Mouse (Mus musculus) forebrain, embryonic 16.5 days (tissue): ENCODE results near the gene Rps18. TPM values are rescaled to one million over a fixed set of nuclear protein-coding genes. Genes with fewer than 3 reads are reported as not detected.

Experiments
- ATAC-seq: fragments of 200-750 bp; cut with Nextera tagmentation; 2 replicates; pipeline ENCODE4 v1.8.0; 2017; ENCODE audit warnings: mild to moderate bottlenecking, moderate library complexity
- H3K27ac ChIP-seq: fragments of 300-500 bp; sonication (generic); 2 replicates; pipeline ENCODE4 v1.5.1; 2014; ENCODE audit warnings: low read length, control low read depth
- H3K27me3 ChIP-seq: fragments of 300-500 bp; sonication (generic); replicated peaks from 2 replicates; pipeline ENCODE4 v1.6.1; 2014; ENCODE audit warnings: low read length; ENCODE audit not compliant: control insufficient read depth, insufficient read depth
- H3K36me3 ChIP-seq: fragments of 300-500 bp; sonication (generic); 2 replicates; pipeline ENCODE4 v1.6.1; 2014; ENCODE audit not compliant: control insufficient read depth, insufficient read depth
- H3K4me1 ChIP-seq: fragments of 300-500 bp; sonication (generic); replicated peaks from 2 replicates; pipeline ENCODE4 v1.6.1; 2014; ENCODE audit warnings: low read length; ENCODE audit not compliant: control insufficient read depth, insufficient read depth
- H3K4me2 ChIP-seq: fragments of 300-500 bp; sonication (generic); 2 replicates; pipeline ENCODE4 v1.6.1; 2014; ENCODE audit warnings: mild to moderate bottlenecking, low read length, control low read depth
- H3K4me3 ChIP-seq: fragments of 300-500 bp; sonication (generic); replicated peaks from 2 replicates; pipeline ENCODE4 v1.5.1; 2014; ENCODE audit warnings: mild to moderate bottlenecking, low read length, control low read depth
- H3K9ac ChIP-seq: fragments of 300-500 bp; sonication (generic); replicated peaks from 2 replicates; pipeline ENCODE4 v1.6.1; 2014; ENCODE audit warnings: low read depth, low read length, control low read depth
- H3K9me3 ChIP-seq: fragments of 300-500 bp; sonication (generic); 2 replicates; pipeline ENCODE4 v1.6.1; 2016; ENCODE audit warnings: low read length; ENCODE audit not compliant: control insufficient read depth
- WGBS: fragments of 180-500 bp; shearing (Covaris S2); extraction: QIAGEN DNeasy Blood & Tissue Kit; methylation state at CpG from one replicate; pipeline ENCODE4 v1.1.7; 2014; 5-methylcytosine and 5-hydroxymethylcytosine counted together
- polyA plus RNA-seq: library from polyadenylated mRNA; unstranded; fragments of >200 nt; fragmentation: Nextera tagmentation; extraction: Ambion mirVana; gene quantifications from 2 replicates; pipeline ENCODE4 v1.2.1, GENCODE M21; 2015

Gene Rps18
- polyA plus RNA-seq, 1 experiment from 2014 or later = 811 TPM

DNA sequence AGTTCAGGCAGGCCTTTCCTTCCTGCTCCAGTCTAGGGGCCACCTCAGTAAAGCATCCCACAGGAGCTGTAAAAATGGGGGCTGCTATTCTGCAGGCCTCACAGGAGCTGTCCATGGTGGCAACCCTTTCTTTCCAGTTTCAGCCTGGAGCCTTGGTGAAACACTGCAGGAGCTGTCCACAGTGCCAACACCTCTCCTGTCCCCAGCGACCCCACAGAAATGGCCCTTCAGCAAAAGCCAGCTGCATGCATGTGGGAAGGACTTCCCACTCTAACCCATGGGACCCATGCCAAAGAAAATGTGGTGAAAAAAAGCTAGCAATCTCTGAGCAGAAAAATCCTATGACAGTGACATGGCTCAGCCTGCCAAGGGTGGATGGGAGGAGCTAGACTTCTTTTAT lies 16.9 kb upstream of the Rps18 start:
- Histone ChIP-seq H3K27ac (no peak overlapping the region), H3K4me3 (no peak overlapping the region), H3K4me2 (no peak overlapping the region), H3K36me3 (no peaks in the 10 kb centered on the region), H3K9me3 (no peaks in the 10 kb centered on the region), H3K4me1 (no peaks in the 10 kb centered on the region), H3K9ac (no peak overlapping the region), H3K27me3 (peaks cover 21% of the 10 kb centered on the region)
- ATAC-seq = no peak
- WGBS = 15% methylated on average over 1 of the region's 1 CpGs

DNA sequence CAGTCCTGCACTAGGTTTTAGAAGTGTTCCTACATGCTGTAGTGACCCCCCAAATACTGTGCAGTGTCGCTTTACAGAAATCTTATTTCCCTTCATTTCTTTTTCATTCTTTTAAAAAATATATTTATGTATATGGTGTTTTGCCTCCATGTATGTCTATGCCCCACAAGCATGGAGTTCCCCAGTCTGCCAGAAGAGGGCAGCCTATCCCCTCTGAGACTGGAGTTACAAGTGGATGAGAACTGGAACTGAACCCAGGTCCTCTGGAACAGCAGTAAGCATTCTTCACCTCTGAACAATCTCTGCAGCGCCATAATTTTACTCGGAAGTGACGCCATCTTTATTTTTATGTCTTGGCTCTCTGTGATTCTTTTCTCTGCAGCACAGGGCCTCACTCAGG lies 13.6 kb upstream of the Rps18 start:
- Histone ChIP-seq H3K4me1 (no peaks in the 10 kb centered on the region), H3K4me2 (no peak overlapping the region), H3K9ac (no peak overlapping the region), H3K9me3 (no peaks in the 10 kb centered on the region), H3K27me3 (0 out of 2 replicates have a peak, but pooled peaks cover 5% of the 10 kb centered on the region), H3K27ac (no peak overlapping the region), H3K36me3 (peaks cover 3% of the 10 kb centered on the region; the same call in 1 of the 2 replicates), H3K4me3 (no peak overlapping the region)
- 75% methylated on average over 4 of the region's 4 CpGs for whole genome bisulfite sequencing
- ATAC-seq = no peak

DNA sequence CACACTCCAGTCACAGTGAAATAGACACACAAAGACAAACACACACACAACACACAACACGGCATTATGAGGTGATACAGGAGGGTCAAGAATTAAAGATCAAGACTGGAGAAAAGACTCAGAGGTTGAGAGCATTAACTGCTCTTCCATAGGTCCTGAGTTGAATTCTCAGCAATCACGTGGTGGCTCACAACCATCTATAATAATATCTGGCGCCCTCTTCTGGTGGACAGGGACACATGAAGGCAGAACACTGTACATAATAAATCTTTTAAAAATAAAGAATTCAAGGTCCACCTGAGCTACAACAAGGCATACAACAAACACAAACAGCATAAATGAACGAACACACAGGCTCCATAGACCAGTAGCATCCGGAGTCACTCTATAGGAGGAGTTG lies 13.1 kb upstream of the Rps18 start:
- Histone ChIP-seq H3K4me1 (no peaks in the 10 kb centered on the region), H3K9me3 (no peaks in the 10 kb centered on the region), H3K4me2 (no peak overlapping the region), H3K27me3 (0 out of 2 replicates have a peak, but pooled peaks cover under 1% of the 10 kb centered on the region), H3K4me3 (no peak overlapping the region), H3K9ac (no peak overlapping the region), H3K27ac (no peak overlapping the region), H3K36me3 (peaks cover 3% of the 10 kb centered on the region; the same call in 1 of the 2 replicates)
- WGBS = 25% methylated on average over 5 of the region's 5 CpGs
- peak; percentile 67 for ATAC-seq

DNA sequence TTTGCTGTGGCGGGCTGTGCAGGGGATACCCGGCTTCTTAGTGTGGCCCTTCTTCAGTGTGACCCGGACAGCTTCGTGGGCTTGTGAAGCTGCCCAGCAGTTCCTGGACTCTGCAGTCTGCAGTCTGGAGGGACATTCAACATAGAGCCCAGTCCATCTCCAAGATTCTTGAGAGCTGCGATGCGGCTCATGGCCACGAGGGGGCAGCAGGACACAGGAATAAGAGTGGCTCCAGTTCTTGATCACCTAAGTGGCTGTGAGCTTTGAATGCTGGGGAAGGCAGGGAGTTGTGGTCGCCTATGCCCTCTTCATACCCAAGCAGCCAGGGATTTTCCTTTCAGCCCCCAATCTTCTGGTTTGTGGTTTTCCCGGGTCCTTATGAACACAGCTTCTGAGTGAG lies 12.7 kb upstream of the Rps18 start:
- Histone ChIP-seq H3K4me2 (no peak overlapping the region), H3K27me3 (no peaks in the 10 kb centered on the region), H3K27ac (no peak overlapping the region), H3K36me3 (peaks cover 3% of the 10 kb centered on the region; the same call in 1 of the 2 replicates), H3K4me3 (no peak overlapping the region), H3K9me3 (no peaks in the 10 kb centered on the region), H3K4me1 (no peaks in the 10 kb centered on the region), H3K9ac (no peak overlapping the region)
- peak; percentile 81 for ATAC-seq
- 3% methylated on average over 9 of the region's 9 CpGs for WGBS

DNA sequence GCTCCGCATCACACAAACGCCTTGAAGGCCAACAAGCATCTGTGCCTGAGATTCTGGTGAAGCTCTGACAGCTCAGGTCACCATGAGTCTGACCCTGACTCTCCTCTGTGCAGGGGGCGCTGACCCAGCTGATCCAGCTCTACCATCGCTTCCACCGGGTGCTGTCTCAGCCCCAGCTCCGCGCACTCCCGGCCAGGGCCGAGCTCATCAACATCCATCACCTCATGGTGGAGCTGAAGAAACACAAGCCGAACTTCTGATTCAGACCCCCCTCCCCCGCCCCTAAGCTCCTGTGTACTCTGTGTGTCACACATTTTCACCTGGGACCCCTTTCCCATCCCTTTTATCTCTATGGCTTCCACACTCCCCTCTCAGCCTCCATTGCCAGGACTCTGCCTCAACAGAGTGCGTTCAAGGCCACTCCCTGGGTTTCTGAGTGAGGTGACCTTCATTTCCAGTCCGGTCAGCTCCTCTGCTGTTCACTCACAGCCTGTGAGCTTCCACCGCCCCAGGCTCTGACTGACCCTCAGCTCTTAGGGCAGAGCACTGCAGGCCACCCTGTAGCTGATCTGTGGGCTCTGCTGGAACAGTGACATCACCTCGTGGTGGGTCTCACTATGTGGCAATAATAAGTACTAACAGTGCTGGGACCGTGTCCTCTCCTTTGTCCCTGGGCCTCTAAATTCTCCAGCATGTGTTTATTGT lies 10.2 kb upstream of the Rps18 start:
- Histone ChIP-seq H3K27me3 (no peaks in the 10 kb centered on the region), H3K4me1 (no peaks in the 10 kb centered on the region), H3K9me3 (no peaks in the 10 kb centered on the region), H3K4me2 (no peak overlapping the region), H3K36me3 (peaks cover 9% of the 10 kb centered on the region), H3K9ac (no peak overlapping the region), H3K4me3 (no peak overlapping the region), H3K27ac (no peak overlapping the region)
- WGBS = 93% methylated on average over 16 of the region's 16 CpGs
- no peak for ATAC-seq

DNA sequence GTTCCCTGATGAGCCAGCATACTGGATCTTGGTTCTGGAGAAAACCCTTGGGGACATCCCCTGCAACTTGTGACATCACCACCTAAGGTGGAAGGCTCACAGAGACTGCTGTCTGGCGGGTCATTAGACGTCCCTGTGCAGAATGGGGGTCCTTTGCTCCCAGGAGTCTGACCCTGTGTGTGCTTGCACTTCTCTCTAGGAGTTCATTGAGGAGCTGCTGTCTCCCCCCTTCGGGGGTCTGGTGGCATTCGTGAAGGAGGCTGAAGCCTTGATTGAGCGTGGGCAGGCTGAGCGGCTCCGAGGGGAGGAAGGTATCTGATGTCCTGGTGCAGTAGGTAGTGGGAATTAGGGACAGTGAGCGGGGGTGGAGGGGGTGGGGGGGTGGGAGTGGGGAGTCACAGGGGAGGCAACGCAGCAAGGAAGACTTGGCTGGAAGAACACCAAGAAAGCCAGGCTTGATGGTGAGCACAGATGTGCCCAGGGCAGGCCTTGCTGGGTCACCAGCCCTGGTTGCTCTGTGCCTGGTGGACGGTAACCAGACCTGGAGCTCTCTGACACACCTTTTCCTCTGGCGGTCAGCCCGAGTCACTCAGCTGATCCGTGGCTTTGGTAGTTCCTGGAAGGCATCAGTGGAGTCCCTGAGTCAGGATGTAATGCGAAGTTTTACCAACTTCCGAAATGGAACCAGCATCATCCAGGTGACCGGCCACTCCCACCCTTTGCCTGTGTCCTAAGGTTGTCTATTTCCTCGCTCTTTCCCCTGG lies 9.5 kb upstream of the Rps18 start:
- Histone ChIP-seq H3K9me3 (no peaks in the 10 kb centered on the region), H3K27me3 (no peaks in the 10 kb centered on the region), H3K9ac (no peak overlapping the region), H3K4me2 (no peak overlapping the region), H3K36me3 (peaks cover 9% of the 10 kb centered on the region), H3K4me3 (no peak overlapping the region), H3K4me1 (no peaks in the 10 kb centered on the region), H3K27ac (no peak overlapping the region)
- 92% methylated on average over 17 of the region's 17 CpGs for WGBS
- ATAC-seq = no peak

DNA sequence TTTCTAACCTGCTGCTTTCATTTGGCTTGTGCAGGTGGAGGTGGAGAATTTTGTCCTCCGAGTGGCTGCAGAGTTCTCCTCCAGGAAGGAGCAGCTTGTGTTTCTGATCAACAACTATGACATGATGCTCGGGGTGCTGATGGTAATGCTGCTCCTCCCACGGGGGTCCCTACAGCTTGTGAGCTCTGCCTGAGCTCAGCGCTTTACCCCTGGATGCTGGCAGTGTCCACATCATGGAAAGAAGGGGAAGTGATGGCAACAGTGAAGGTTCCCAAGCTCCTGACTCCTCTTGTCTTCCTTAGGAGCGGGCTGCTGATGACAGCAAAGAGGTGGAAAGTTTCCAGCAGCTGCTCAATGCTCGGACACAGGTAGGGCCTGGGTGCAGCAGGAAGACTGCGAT lies 7.1 kb upstream of the Rps18 start:
- no peak overlapping the region for H3K9ac ChIP-seq
- WGBS = 91% methylated on average over 7 of the region's 7 CpGs

DNA sequence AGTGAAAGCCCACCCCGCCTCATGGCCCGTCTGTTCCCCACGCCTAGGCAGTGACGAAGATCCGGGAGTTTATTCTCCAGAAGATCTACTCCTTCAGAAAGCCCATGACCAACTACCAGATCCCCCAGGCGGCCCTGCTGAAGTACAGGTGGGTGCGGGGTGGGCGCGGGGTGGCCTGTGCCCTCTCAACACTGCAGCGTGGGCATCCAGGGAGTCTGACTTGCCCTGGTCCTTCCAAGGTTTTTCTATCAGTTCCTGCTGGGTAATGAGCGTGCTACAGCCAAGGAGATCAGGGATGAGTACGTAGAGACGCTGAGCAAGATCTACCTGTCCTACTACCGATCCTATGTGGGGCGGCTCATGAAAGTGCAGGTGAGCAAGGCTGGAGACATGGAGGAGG lies 4.1 kb upstream of the Rps18 start:
- H3K4me3 ChIP-seq = no peak overlapping the region
- no peak overlapping the region for H3K27ac ChIP-seq
- H3K36me3 ChIP-seq = peaks cover 10% of the 10 kb centered on the region
- no peak overlapping the region for H3K4me2 ChIP-seq
- no peaks in the 10 kb centered on the region for H3K9me3 ChIP-seq
- no peak for ATAC-seq
- no peaks in the 10 kb centered on the region for H3K27me3 ChIP-seq
- 93% methylated on average over 15 of the region's 15 CpGs for WGBS
- H3K9ac ChIP-seq = no peak overlapping the region
- peaks cover 6% of the 10 kb centered on the region for H3K4me1 ChIP-seq

More for the DNA sequence above, 7.1 kb upstream of the Rps18 start:
- no peak for ATAC-seq
- H3K4me2 ChIP-seq = no peak overlapping the region
- H3K27me3 ChIP-seq = no peaks in the 10 kb centered on the region
- no peaks in the 10 kb centered on the region for H3K9me3 ChIP-seq
- peaks cover 12% of the 10 kb centered on the region for H3K36me3 ChIP-seq
- no peak overlapping the region for H3K27ac ChIP-seq
- H3K4me3 ChIP-seq = no peak overlapping the region
- H3K4me1 ChIP-seq = no peaks in the 10 kb centered on the region

DNA sequence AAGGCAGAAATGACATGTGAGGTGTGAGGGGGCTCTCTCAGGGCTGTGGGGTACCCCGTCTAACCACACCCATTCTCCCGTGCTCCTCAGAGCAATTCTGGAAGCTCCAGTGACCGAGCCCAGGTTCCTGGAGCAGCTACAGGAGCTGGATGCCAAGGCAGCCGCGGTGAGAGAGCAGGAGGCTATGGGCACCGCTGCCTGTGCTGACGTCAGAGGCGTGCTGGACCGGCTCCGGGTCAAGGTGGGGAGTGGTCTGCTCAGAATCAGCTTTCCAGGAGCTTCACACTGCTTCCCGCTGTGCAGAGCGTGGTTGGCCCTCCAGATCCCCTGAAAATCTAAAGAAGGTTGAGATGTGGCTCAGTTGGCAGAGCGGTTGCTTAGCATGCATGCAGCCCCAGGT lies 3.3 kb upstream of the Rps18 start:
- no peak for ATAC-seq
- Histone ChIP-seq H3K36me3 (peaks cover 10% of the 10 kb centered on the region), H3K27me3 (no peaks in the 10 kb centered on the region), H3K9me3 (no peaks in the 10 kb centered on the region), H3K9ac (no peak overlapping the region), H3K4me1 (peaks cover 14% of the 10 kb centered on the region), H3K4me2 (no peak overlapping the region), H3K27ac (no peak overlapping the region), H3K4me3 (no peak overlapping the region)
- 95% methylated on average over 13 of the region's 13 CpGs for WGBS
